Mouse (Mus musculus) spleen, postnatal 10 days (tissue): ENCODE measurements around the gene Fbxl22.
A peak's percentile ranks its signal among the peaks of the same experiment; 100 is the strongest.

Experiments used
- DNase-seq, 2 experiments: peaks; one replicate each; pipeline ENCODE4 v3.0.0; 2021 to 2022; ENCODE audit warnings: low spot score in 2 of 2

Gene Fbxl22

GRCm38 (mm10) chr9:66514256-66514770, at the start of gene Fbxl22:
Gene Fbxl22 (minus strand): TSS chr9:66514593.
- peak in 1 of 2 experiments; percentile 65 for DNase-seq

DNA sequence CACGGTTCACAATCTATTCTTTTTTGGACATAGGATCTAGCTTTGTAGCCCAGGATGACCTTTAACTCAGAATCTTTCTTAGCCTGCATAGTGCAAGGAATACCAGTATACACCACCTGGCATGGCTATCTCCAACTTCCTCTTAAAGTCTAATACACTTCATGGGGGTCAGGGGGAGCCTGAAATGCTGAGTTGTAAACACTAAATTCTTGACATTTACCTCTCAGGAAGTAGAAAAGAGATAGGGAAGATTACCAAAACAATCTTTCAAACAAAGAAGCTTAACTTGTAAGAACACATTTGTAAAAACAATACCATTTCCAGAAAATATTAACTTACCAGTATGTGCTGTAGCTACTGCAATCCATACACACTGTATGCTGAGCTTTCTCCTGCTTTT, 47.8 kb upstream of the Fbxl22 start:
- DNase-seq = no peak

DNA sequence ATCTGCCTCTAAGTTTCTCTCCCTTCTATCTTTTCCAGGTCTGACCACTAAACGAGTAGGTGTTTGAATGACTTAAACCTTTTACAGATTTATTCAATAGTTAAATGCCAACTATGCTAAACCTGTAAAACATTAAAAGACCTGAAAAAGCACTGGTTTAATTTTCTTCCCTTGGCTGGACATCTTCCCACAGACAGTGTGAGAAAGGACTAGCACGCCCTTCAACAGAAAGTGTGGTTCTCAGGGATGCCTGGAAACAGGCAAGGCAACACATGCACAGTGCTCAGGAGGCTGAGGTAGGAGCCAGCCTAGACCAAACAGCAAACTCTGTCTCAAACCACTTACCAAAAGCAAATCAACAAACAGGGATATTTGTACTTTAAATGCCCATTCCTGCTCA, 47.1 kb upstream of the Fbxl22 start:
- DNase-seq = no peak

DNA sequence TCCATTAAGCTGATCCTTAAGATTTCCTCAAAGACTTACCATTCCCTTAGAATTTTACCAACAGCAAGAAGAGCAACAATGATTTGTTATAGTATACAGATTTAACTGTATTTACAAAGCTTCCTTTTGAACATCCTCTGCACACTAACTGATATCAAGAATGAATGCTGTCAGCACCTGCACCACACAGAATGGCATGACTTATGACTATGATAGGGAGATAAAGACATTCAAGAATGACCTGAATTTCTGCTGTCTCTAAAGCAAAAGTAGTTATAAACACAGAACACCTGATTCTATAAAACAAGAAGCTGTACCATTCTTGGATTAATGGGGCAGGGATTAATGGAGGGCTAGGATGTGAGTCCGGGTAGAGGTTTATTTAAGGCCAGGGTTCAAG, 46.3 kb upstream of the Fbxl22 start:
- no peak for DNase-seq

- peak in 1 of 2 experiments; percentile 25 for DNase-seq
Measured at GRCm38 (mm10) chr9:66560295-66560694, 45.9 kb upstream of the Fbxl22 start.

DNA sequence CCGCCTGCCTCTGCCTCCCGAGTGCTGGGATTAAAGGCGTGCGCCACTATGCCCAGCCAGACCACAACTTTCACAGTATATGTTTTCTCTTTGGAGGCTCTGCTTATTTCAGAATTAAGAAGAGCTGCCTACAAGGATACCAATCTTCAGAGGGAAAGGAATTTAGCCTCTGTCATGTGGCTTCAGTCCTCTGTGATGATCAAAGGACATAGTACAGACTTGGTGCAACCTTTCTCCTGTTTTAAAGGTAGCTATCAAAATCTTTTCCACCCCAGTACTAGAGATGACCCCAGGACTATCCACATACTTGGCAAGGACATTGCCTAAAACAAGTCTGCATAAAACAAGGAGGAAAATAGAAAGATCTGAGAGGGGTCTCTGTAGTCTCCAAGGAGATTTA, 44.6 kb upstream of the Fbxl22 start:
- DNase-seq = no peak

DNA sequence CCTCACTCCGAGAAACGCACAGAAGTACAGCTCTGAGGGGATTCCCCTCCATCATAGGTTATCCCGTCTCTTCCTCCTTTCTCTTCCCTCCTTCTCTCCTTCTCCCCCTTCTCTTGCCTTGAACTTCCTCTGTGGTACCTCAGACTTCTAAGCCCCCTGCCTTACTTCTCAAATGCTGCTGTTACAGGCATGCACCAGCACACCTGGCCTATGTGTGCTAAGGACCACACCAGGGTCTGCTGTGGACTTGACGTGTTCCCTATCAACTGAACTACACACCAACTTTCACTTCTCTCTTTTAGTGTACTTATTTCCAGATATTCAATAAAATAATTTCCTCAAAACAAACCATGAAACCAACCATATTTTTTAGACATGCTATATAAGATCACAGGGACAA, 28.4 kb upstream of the Fbxl22 start:
- no peak for DNase-seq

DNA sequence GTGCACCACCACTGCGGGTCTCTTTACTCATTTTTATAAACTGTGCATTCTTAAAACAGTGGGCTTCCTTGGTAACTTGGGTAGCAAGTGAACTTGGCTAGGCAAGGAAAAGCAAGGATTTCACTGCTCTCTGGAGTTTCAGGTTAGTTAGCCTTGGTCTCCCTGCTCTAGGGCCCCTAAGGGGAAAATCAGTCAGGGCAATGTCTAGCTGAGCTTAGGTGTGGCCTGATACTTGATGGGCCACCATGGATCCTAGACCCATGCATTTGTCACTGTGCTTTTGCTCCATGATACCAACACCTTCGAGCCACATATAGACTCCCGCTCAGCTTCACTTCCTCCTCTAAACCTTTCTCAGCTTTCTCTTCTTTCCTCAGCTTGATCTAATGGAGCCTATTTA, 7.2 kb upstream of the Fbxl22 start:
- DNase-seq = no peak

- no peak for DNase-seq
Measured at GRCm38 (mm10) chr9:66520299-66520698, 5.9 kb upstream of the Fbxl22 start.

- DNase-seq = no peak
Measured at GRCm38 (mm10) chr9:66518901-66519300, 4.5 kb upstream of the Fbxl22 start.

GRCm38 (mm10) chr9:66518251-66518650, 3.9 kb upstream of the Fbxl22 start:
- no peak for DNase-seq

GRCm38 (mm10) chr9:66517746-66518145, 3.4 kb upstream of the Fbxl22 start:
- DNase-seq = no peak

GRCm38 (mm10) chr9:66516296-66516940, 2.0 kb upstream of the Fbxl22 start:
- DNase-seq = no peak

GRCm38 (mm10) chr9:66515680-66516210, 1.4 kb upstream of the Fbxl22 start:
- DNase-seq = no peak

GRCm38 (mm10) chr9:66515115-66515514, 722 bp upstream of the Fbxl22 start:
- DNase-seq = no peak

- DNase-seq = no peak
Measured at GRCm38 (mm10) chr9:66513661-66514255, 635 bp downstream of the Fbxl22 start.

GRCm38 (mm10) chr9:66513150-66513549, 1.2 kb downstream of the Fbxl22 start:
- DNase-seq = no peak

GRCm38 (mm10) chr9:66512351-66512671, 2.1 kb downstream of the Fbxl22 start:
- DNase-seq = peak; percentile 63 to 82

DNA sequence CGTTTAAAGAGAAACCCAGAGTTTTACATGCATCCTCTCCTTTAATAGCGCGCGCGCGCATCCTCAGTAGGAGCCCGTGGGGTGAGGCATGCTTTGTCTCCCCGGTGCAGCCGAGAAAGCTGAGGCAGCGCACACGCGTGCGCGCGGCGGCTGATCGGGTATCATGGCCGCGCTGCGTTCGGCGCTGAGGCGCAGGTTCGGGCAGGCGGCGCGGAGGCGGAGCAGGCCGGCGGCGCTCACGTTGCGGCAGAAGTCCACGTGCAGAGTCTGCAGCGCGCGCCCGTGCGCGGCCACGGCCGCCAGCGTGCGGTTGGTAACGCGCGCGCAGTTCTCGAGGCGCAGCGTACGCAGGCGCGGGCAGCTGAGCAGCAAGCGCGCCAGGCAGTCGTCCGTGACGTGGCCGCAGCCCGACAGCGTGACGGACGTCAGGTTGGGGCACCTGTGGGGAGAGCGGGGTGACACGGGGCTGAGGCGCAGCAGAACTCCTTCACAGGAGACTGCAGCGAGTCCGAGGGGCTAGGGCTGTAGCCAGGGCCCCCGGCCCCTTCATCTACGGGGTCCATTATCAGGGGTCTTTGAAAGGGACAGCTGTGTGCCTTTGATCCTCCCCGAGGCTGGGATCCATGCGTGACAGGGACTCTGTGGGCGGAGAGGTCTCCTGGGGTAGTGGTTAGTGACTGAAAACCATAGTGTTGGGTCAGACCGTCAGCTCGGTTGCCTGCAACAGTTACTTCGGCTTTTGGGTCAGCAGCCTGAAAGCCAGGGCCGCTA, 2.6 kb downstream of the Fbxl22 start:
- peak; percentile 78 to 92 for DNase-seq

DNA sequence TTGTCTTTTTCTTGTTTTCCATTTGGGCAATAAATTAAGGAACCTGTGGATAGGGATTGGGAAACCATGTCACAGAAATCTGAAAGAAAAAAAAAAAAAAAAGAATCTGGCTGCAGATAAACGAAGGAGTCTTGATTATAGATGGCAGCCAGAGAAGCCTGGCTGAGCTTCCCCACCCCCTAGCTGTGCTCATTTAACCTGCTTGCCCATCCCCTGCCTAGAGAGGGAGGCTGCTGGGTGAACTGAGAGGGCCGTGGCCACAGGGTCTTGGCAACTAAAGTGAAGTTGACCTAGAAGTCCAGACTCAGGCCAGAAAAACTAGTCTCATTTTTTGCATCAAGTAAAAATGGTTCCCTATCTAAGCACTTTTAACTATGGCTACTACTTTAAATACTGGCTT, 3.4 kb downstream of the Fbxl22 start:
- no peak for DNase-seq

DNA sequence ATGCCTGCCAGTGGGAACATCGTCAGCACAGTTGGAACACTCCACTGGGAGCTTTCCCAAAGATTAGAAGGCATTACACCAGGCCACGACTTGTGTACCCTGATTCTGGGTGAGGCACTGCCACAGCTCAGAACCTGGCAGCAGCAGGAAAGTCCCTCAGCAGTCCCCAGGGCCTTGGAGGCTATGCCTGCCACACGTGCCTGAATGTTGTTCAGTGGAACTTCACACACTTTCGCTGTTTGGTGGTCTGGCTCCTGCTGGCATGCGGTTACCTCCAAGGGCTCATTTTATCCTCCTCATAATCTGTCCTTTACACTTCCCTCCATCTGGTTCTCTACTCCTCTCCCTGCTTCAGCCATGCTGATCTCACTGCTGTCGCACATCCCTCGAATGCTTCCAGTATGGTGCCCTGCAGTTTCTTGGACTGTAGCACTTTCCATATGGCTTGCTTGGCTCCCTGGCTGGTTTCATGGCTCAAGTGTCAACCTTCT, 4.0 kb downstream of the Fbxl22 start:
- DNase-seq = no peak

GRCm38 (mm10) chr9:66508890-66509399, 5.4 kb downstream of the Fbxl22 start:
- no peak for DNase-seq
